Mouse (Mus musculus) cerebellum, postnatal 25 days (tissue): Measurements from ENCODE around the gene Ppfibp2.
A peak's percentile ranks its signal among the peaks of the same experiment; 100 is the strongest.

Experiments used
- DNase-seq, 2 experiments: peaks; one replicate each; pipeline ENCODE4 v3.0.0; 2021; ENCODE audit warnings: mixed read lengths in 2 of 2

Gene Ppfibp2

GRCm38 (mm10) chr7:107665221-107665585 is 70.2 kb downstream of the Ppfibp2 start:
- DNase-seq: no peak

- DNase-seq: peak in 1 of 2 experiments; percentile 10
Observed at GRCm38 (mm10) chr7:107665586-107666261, 70.7 kb downstream of the Ppfibp2 start.

GRCm38 (mm10) chr7:107666262-107666902 is 71.4 kb downstream of the Ppfibp2 start:
- DNase-seq: no peak

GRCm38 (mm10) chr7:107668514-107668913 is 73.5 kb downstream of the Ppfibp2 start:
- DNase-seq: no peak

GRCm38 (mm10) chr7:107675224-107675623 is 80.2 kb downstream of the Ppfibp2 start:
- DNase-seq: no peak

GRCm38 (mm10) chr7:107680151-107680852 is 85.3 kb downstream of the Ppfibp2 start:
- no peak for DNase-seq

GRCm38 (mm10) chr7:107681306-107681705 is 86.3 kb downstream of the Ppfibp2 start:
- DNase-seq: no peak

- DNase-seq: no peak
Observed at GRCm38 (mm10) chr7:107683162-107683561, 88.2 kb downstream of the Ppfibp2 start.

- DNase-seq: no peak
Observed at GRCm38 (mm10) chr7:107683622-107684021, 88.6 kb downstream of the Ppfibp2 start.

- DNase-seq: no peak
Observed at GRCm38 (mm10) chr7:107685238-107685954, 90.4 kb downstream of the Ppfibp2 start.

GRCm38 (mm10) chr7:107685955-107686285 is 90.9 kb downstream of the Ppfibp2 start:
- no peak for DNase-seq

- DNase-seq: no peak
Observed at GRCm38 (mm10) chr7:107687412-107687811, 92.4 kb downstream of the Ppfibp2 start.

- DNase-seq: no peak
Observed at GRCm38 (mm10) chr7:107688040-107688439, 93.0 kb downstream of the Ppfibp2 start.

- no peak for DNase-seq
Observed at GRCm38 (mm10) chr7:107690426-107691221, 95.6 kb downstream of the Ppfibp2 start.

- no peak for DNase-seq
Observed at GRCm38 (mm10) chr7:107691493-107691892, 96.5 kb downstream of the Ppfibp2 start.

GRCm38 (mm10) chr7:107694254-107694947 is 99.4 kb downstream of the Ppfibp2 start:
- no peak for DNase-seq

GRCm38 (mm10) chr7:107697066-107697465 is 102.1 kb downstream of the Ppfibp2 start:
- no peak for DNase-seq

GRCm38 (mm10) chr7:107699926-107700325 is 104.9 kb downstream of the Ppfibp2 start:
- DNase-seq: no peak

GRCm38 (mm10) chr7:107700646-107701045 is 105.6 kb downstream of the Ppfibp2 start:
- DNase-seq: no peak

GRCm38 (mm10) chr7:107702461-107703380 is 107.7 kb downstream of the Ppfibp2 start:
- no peak for DNase-seq

GRCm38 (mm10) chr7:107705941-107706340 is 110.9 kb downstream of the Ppfibp2 start:
- peak in 1 of 2 experiments; percentile 18 for DNase-seq
